Mouse (Mus musculus) activated CD4-positive, CD25-positive, alpha-beta regulatory T cell, adult 4 months (primary cell): ENCODE measurements around the gene Kctd8. TPM values are rescaled to one million over a fixed set of nuclear protein-coding genes. Genes with fewer than 3 reads are reported as not detected.
"Not testable (repeated sequence)": the region's sequence is repeated elsewhere in the genome, so short reads cannot be mapped to it uniquely, and the experiment has no call there.

ENCODE experiments used
- ATAC-seq: one replicate; pipeline ENCODE4 v1.8.0; 2017
- polyA plus RNA-seq, 2 experiments: library from polyadenylated mRNA; unstranded; fragments of 100-300 nt; shearing (Covaris generic); gene quantifications; one replicate each; pipeline ENCODE4 v1.2.1; 2017

Gene Kctd8
- not detected for polyA plus RNA-seq

- no peak for ATAC-seq
Measured at GRCm38 (mm10) chr5:69340919-69341801, at the start of gene Kctd8. Gene Kctd8, minus strand, starts transcription at chr5:69341679.

GRCm38 (mm10) chr5:69379072-69379471, 37.6 kb upstream of the Kctd8 start:
- ATAC-seq, result no peak

- no peak for ATAC-seq
Measured at GRCm38 (mm10) chr5:69350596-69350995, 9.1 kb upstream of the Kctd8 start.

GRCm38 (mm10) chr5:69340102-69340918, 1.2 kb downstream of the Kctd8 start:
- ATAC-seq, result peak; percentile 43

DNA sequence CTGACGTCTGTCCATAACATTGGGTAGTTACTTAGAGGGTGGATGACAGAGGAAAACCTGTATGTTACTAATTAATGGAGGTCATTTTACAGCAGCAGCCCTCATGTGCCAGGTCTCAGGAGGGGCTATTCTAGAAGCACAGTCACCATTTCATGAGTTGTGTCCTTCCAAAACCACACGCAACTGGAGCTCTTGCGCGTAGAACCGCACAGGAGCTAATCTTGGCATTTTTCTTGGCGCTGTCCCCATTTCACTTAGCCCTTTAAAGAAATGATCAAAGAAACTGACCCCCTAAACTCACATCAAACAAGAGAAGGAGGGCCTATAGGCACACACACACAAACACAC, 1.9 kb downstream of the Kctd8 start:
- ATAC-seq, result no peak

DNA sequence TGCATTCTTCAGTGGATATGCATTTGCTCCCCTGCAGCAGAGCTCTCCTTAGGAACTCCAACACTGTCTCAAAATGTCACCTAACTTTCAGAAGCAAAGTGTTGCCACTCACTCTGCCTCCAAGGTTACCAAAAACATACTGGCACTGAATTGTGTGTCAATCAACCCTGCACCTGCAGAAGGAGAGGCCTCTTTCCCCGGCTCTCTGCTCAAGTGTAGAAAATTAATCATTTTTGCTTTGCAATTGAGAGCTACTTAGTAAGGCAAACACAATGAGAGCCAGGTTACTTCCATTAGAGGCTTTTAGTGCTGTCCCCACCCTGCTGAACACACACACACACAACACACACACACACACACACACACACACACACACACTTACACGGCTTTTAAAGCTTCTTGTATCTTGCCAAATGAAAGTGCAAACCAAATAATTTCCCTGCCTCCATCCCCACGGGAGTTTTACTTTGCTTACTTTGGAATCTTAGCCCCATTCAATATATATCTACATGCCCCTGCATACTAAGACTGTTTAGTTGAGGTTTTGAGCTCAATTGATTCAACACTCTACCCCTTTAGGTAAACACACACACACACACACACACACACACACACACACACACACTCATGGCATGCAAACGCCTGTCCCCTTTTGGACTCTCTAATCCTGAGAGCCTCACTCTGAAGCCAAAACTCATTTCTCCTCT, 2.4 kb downstream of the Kctd8 start:
- no peak for ATAC-seq

DNA sequence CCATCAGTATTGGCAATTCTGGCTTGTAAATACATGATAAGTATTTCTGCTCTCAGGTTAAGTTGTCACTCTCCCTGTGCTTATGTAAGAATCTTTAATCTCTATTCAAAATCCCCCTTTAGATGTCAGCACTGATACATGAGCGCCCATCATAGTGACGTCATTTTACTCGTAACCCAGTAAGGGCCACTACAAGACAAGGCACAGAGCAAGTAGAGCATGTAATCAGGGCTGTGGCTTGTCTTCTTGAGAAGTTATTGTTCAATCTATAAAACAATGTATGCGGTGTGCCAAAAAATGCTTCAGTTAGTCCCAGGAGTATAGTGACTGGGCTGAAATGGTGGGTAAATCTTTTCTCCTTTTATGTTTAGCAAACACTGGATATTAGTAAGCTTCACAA, 13.9 kb downstream of the Kctd8 start:
- ATAC-seq, result no peak

DNA sequence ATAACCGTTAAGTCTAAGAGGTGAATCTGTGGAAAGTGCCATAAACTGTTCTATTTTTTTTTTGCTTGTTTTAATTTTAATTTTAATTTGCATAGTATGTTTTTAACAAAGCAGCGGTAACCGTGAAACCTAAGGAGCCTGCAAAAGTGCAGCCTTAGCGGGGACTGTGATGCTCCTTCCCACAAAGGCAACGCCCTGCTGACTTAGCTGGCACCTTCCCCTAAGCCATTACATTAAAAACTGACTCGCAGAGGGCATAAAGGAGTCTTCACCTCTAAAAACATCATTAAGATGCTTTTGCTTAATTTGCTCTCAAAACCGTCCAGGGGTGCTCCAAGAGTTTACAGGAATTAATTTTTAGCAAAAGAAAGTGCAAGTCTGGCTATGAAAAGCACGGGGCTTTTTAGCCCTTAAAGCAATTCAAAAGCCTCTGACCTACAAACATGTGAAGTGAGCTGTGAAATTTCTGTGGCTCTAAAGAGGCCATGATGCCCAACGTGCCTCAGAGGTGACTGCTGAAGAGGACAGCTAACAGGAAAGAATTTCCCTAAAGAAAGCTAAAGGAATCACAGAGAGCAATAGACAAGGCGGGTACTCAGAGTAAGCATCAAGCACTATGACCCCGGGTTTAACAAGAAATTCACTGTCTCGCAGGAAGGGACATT, 16.8 kb downstream of the Kctd8 start:
- no peak for ATAC-seq

DNA sequence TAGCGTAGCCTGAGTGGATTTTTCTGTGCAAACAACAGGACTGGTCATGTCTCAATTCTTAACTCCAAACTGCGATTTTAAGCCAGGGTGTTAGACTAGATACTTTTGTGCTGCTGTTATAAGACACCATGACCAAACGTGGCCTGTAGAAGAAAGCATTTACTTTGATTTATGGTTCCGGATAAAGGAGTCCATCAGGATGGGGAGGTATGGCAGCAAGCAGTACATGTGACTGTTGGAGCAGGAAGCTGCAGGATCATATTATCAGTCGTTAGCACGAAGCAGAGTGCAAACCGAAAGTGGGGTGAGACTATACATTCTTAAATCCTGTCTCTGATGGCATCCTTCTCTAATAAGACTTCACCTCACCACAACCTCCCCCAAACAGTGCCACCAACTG, 28.9 kb downstream of the Kctd8 start:
- ATAC-seq, result no peak

DNA sequence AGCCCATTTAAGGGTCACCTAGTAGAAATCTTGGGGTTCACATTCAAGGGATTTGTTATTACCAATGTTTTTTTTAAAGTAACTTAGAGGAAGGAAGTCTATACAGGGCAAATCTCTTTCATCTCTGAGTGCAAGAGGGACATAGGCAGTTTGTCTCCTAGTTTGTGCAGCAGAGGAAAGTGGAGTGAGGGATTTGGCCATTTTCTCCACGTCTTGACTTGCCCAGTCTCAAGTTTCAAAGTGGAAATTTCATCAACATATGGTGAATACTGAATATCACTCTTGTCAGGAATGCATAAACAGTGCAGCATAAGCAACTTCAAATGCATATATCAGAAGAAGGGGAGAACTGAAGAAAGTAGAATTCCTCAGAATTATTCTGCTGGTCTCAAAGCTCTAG, 39.8 kb downstream of the Kctd8 start:
- ATAC-seq, result no peak

- no peak for ATAC-seq
Measured at GRCm38 (mm10) chr5:69292353-69292752, 49.1 kb downstream of the Kctd8 start.

GRCm38 (mm10) chr5:69284359-69284758, 57.1 kb downstream of the Kctd8 start:
- ATAC-seq, result no peak

DNA sequence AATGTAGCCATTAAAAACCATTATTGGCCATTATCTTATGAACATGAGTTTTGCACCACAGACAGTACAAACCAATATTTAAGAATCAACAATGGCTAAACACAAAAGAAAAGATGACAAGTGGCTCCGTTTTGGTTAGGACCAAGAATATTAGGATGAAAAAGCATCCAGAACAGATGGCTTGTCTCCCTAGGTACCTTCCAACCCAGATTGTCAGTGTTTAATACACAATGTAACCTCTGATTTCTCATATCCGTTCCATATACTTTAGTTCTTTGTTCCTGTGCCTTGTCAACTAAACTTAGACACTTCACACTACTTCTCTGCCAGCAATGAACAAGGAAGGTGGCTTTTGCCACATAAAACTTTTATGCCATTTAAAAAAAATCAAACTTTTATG, 89.1 kb downstream of the Kctd8 start:
- ATAC-seq, result no peak

- ATAC-seq, result no peak
Measured at GRCm38 (mm10) chr5:69241931-69242330, 99.5 kb downstream of the Kctd8 start.

- no peak for ATAC-seq
Measured at GRCm38 (mm10) chr5:69233560-69233959, 107.9 kb downstream of the Kctd8 start.

DNA sequence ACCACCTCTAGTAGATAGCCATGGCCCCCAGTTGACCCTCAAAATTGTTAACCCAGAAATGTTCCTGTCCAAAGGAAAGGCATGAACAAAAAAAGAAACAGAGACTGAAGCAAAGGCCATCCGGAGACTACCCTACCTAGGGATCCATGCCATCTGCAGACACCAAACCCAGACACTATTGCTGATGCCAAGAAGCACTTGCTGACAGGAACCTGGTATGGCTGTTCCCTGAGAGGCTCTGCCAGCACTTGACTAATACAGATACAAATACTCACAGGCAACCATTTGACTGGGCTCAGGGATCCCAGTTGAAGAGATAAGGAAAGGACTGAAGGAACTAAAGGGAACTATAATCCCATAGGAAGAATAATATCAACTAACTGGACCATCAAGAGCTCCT, 109.8 kb downstream of the Kctd8 start:
- ATAC-seq, result not testable (repeated sequence)

DNA sequence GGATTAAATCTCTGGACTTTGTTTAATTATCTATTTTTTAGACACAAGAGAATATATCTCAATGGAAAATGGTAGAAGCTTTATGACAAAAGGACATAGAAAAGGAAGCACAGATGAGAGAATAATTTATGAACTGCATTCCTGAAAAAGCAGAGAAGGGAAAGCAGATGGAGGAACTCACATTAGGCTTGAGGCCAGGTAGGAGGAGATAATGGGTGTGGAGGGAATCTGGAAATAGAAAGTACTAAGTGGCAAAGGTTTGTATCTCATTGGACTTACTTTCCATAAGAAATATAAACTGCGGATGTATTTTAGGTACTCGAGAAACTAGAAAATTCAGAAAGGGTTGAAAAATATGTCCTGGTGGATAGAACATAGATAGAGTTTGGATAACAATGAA, 114.3 kb downstream of the Kctd8 start:
- ATAC-seq, result no peak

DNA sequence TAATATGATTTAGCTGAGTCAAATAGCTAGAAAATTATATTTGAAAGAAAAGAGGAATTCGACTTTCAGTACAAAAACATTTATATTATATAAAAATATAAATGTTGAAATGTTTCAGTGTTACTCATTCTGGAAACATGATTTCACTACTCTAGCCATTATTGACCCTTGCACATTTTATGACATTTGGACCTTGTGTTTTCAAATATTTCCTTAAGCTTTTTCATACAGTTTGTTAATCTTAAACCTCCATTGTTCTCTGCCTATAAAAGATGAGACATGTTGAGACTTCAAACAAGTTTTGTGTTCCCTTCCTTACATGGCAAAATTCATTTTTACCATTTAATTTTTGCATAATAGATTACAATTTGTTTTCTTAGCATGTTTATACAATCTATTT, 118.9 kb downstream of the Kctd8 start:
- no peak for ATAC-seq

DNA sequence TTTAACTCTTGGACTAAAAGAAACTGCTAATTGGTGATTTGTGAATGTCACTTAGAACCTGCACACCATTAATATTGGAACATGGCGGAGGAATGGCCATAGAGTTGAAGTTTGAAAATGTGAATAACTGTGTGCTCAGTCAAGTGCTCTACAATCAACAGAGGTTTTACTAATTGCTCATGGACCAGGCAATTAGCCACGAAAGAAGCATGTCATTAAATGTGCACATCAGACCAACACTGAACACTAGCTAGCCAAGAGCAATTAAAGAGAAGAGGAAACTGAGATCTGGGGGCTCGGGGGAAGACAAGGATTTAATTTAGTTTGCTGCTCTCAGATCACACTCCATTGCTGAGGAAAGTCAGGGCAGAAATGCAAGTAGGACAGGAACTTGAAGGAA, 126.3 kb downstream of the Kctd8 start:
- no peak for ATAC-seq

DNA sequence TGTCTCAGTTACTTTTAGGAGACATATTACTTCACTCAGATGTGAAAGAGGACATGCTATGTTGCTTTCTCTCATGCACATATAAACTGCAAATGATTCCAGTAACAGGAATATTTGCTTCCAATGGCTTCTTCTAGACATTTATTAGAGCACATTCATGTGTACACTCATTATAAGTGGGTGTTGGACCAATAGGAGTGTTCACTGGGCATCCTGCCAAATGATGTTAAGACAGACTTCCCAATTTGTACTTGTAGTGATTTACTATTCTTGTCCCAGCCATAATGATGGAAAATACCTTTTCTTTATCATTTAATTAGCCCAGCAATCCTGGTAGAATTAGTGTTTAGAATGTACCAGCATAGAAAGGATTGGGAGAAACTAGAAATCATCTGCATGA, 132.1 kb downstream of the Kctd8 start:
- ATAC-seq, result no peak

DNA sequence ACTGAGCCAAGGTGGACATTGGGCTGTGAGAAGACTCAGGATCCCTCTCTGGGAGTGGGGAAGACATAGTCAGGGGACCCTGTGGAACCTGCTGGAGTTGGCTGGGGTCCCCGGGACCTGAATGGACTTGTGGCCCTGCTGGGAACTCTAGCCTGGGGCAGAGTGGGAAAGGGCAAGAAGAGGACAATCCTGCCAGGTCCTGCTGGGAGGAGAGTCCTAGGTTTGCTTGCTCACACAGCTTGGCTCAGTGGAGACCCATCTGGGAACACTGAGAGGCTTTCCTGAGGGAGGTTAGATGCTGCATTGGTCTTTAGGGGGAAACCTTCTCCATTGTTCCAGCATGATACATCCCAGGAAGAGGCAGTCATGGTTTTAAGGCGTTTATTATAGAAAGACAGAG, 133.8 kb downstream of the Kctd8 start:
- ATAC-seq, result no peak

- ATAC-seq, result no peak
Measured at GRCm38 (mm10) chr5:69159897-69160509, 181.5 kb downstream of the Kctd8 start.
